Mouse (Mus musculus) macrophage (primary cell): Measurements from ENCODE around the gene Defb29. TPM values are rescaled to one million over a fixed set of nuclear protein-coding genes. Genes with fewer than 3 reads are reported as not detected.

Experiments used
- H3K27ac ChIP-seq: fragments of 350-480 bp; formaldehyde crosslinking; 2 replicates; pipeline ENCODE4 v1.9.0; 2021
- H3K36me3 ChIP-seq: fragments of 350-480 bp; formaldehyde crosslinking; 2 replicates; pipeline ENCODE4 v1.9.0; 2021; ENCODE audit errors: inconsistent target
- H3K4me3 ChIP-seq: fragments of 350-480 bp; formaldehyde crosslinking; 2 replicates; pipeline ENCODE4 v1.9.0; 2021; ENCODE audit errors: inconsistent target
- H3K79me2 ChIP-seq: fragments of 350-480 bp; formaldehyde crosslinking; 2 replicates; pipeline ENCODE4 v1.9.0; 2021; ENCODE audit errors: inconsistent target
- WGBS: methylation state at CpG from one replicate; pipeline ENCODE4 v1.1.7; 2026; ENCODE audit warnings: inconsistent platforms; ENCODE audit not compliant: missing documents; 5-methylcytosine and 5-hydroxymethylcytosine counted together
- polyA plus RNA-seq: library from polyadenylated mRNA; stranded (reverse); fragments of 250-400 nt; gene quantifications from 3 replicates; pipeline ENCODE4 v1.2.4, GENCODE M21; 2018; ENCODE audit warnings: inconsistent platforms

Defb29 gene
- polyA plus RNA-seq, 1 experiment from 2014 or later = not detected

DNA sequence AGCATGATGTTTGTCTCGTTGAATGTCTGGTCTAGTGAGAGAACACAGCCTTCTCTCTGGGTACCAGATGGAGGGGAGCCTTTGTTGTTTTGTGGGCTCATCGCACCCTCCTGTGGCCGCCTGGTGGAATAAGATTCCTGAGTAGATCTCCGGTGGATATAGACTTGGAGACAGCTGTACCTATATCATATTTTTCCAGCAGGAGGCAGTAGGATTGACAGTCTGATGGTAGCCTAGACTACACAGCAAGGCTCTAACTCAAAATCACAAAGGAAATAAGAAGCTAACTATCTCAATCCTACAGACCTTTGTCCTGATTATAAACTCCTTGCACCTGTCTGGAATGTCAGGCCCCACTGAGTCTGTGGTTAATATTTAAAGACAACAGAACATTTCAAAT is 4.8 kb upstream of the Defb29 start:
- Histone ChIP-seq H3K36me3 (no peaks in the 10 kb centered on the region), H3K79me2 (no peaks in the 10 kb centered on the region), H3K27ac (no peak overlapping the region), H3K4me3 (no peak overlapping the region)
- 23% methylated on average over 4 of the region's 4 CpGs for WGBS

GRCm38 (mm10) chr2:152543478-152543877 is 3.6 kb upstream of the Defb29 start:
- no peaks in the 10 kb centered on the region for H3K79me2 ChIP-seq
- no peak overlapping the region for H3K27ac ChIP-seq
- no peak overlapping the region for H3K4me3 ChIP-seq
- 96% methylated on average over 4 of the region's 4 CpGs for WGBS
- H3K36me3 ChIP-seq = no peaks in the 10 kb centered on the region

GRCm38 (mm10) chr2:152542897-152543296 is 3.0 kb upstream of the Defb29 start:
- no peak overlapping the region for H3K27ac ChIP-seq
- no peaks in the 10 kb centered on the region for H3K36me3 ChIP-seq
- WGBS = 84% methylated on average over 2 of the region's 2 CpGs
- no peak overlapping the region for H3K4me3 ChIP-seq
- no peaks in the 10 kb centered on the region for H3K79me2 ChIP-seq

- Histone ChIP-seq H3K27ac (no peak overlapping the region), H3K4me3 (no peak overlapping the region), H3K36me3 (no peaks in the 10 kb centered on the region), H3K79me2 (no peaks in the 10 kb centered on the region)
- 18% methylated on average over 9 of the region's 9 CpGs for WGBS
Observed at GRCm38 (mm10) chr2:152541979-152542378, 2.1 kb upstream of the Defb29 start.

DNA sequence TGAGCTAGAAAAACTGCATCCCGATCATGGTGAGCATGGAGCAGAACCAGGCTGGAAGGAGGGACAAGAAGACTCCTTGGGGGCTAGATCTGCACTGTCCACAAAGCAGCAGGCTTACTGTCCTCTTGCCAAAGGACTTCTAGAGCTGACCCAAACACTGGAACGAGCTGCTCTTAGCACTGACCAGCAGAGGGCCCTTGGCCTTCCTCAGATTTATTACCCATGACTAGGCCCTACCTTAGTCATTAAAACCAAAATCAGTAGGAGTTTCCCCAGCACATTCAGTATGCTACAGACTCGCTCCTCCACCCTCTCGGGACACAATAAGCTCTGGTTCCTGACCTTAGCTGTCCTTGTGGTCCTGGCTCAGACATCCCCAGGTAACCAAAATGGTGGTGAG is 21.9 kb downstream of the Defb29 start, which contains the start of gene Defb28:
Gene Defb28 (plus strand): TSS at position 275 of the 400 bp plus-strand sequence.
- no peak within 1 kb of the TSS for H3K27ac ChIP-seq
- H3K36me3 ChIP-seq = no peaks in the 10 kb centered on the region
- 85% methylated on average over 4 of the region's 4 CpGs for whole genome bisulfite sequencing
- H3K79me2 ChIP-seq = no peaks in the 10 kb centered on the region
- no peak within 1 kb of the TSS for H3K4me3 ChIP-seq

- whole genome bisulfite sequencing = 61% methylated on average over 4 of the region's 4 CpGs
- no peaks in the 10 kb centered on the region for H3K79me2 ChIP-seq
- no peak overlapping the region for H3K27ac ChIP-seq
- no peaks in the 10 kb centered on the region for H3K36me3 ChIP-seq
- no peak overlapping the region for H3K4me3 ChIP-seq
Observed at GRCm38 (mm10) chr2:152516084-152516483, 23.8 kb downstream of the Defb29 start.

DNA sequence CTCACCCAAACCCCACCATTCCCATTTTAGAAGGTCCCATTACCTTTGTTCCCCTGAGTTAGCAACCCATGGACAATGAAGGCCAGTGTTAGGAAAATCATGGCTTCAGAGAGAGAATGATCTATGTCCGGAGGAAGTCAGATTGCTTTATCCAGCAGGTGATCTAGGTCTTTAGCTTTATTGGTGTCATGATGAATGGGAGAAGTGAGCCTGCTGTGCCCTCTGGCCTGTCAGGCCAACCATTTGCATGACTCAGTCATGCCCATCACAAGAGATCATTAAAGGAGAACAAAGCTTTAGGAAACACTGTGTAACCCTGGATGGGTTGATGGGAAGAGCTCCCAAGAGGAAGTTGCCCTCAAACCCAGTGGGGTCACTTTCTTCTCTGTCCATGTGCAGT is 28.3 kb downstream of the Defb29 start, which contains the start of gene Defb26:
Gene Defb26 (minus strand): TSS at position 101 of the 400 bp plus-strand sequence.
- Histone ChIP-seq H3K27ac (no peak within 1 kb of the TSS), H3K79me2 (no peaks in the 10 kb centered on the region), H3K4me3 (no peak within 1 kb of the TSS), H3K36me3 (no peaks in the 10 kb centered on the region)
- WGBS = 87% methylated on average over 1 of the region's 1 CpGs

DNA sequence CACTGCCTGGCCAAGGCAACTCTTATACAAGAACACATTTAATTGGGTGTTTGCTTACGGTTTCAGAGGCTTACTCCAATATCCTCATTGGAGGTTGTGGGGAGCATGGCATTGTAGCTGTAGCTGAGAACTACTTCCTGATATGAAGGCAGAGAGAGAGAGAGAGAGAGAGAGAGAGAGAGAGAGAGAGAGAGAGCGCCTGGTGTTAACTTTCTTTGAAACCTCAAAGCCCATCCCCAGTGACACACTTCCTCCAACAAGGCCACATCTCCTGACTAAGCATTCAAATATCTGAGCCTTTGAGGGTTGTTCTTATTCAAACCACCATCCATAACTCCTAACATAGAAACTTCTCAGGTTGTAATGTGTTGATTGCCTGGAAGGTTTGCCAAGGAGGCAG is 35.9 kb downstream of the Defb29 start:
- Histone ChIP-seq H3K27ac (no peak overlapping the region), H3K36me3 (no peaks in the 10 kb centered on the region), H3K79me2 (no peaks in the 10 kb centered on the region), H3K4me3 (no peak overlapping the region)
- WGBS = 83% methylated on average over 1 of the region's 2 CpGs

- no peaks in the 10 kb centered on the region for H3K79me2 ChIP-seq
- H3K36me3 ChIP-seq = no peaks in the 10 kb centered on the region
- no peak overlapping the region for H3K27ac ChIP-seq
- no peak overlapping the region for H3K4me3 ChIP-seq
- 90% methylated on average over 6 of the region's 6 CpGs for WGBS
Observed at GRCm38 (mm10) chr2:152500863-152501229, 39.1 kb downstream of the Defb29 start.

DNA sequence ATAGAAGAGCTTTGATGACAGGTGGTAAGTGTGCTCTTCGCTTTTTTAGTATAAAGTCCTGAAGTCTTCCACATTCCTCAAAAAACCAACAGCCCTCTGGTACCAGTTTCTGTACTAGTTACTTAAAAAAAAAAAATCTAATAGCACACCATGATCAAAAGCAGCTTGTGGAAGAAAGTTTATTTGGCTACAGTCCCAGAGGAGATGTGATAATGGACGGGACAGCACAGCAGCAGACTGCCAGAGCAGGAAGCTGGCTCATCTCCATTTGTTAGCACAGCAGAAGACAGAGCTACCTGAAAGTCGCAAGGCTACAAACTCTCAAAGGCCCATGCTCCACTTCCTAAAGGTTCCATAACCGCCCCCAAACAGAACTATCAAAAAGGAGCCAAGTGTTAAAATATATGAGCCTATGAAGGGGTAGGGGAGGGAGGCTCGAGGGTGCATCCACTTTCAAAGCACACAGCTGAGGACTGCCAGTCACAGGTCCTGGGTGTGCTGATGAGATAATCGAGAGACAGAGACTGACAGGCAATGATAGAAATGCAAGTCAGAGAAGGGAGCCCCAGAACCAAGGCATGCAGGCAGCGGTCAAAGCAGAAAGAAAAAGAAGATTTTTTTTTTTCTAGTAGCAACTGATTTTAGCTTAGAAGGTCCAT is 39.6 kb downstream of the Defb29 start:
- no peak overlapping the region for H3K4me3 ChIP-seq
- WGBS = 81% methylated on average over 7 of the region's 7 CpGs
- no peaks in the 10 kb centered on the region for H3K79me2 ChIP-seq
- H3K36me3 ChIP-seq = no peaks in the 10 kb centered on the region
- no peak overlapping the region for H3K27ac ChIP-seq

DNA sequence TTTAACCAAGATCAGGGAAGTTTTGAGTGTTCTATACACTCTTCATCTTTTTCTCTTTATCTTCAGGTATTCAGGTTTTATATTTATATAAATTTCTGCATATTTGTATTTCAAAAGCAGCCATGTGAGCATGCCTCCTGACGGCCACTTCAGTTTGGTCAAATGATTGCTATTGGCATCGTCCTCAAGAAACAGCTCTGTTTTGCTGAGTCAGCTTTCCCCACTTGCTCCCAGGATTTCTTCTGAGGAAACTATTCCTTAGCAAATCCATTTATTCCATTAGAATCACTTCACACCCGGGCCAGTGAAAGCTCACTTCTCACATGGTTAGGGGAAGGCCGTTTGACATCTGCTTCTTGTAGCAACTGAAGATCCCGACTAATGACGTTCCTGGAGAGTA is 41.9 kb downstream of the Defb29 start:
- H3K4me3 ChIP-seq = no peak overlapping the region
- H3K27ac ChIP-seq = no peak overlapping the region
- H3K79me2 ChIP-seq = no peaks in the 10 kb centered on the region
- 92% methylated on average over 6 of the region's 6 CpGs for WGBS
- H3K36me3 ChIP-seq = no peaks in the 10 kb centered on the region

GRCm38 (mm10) chr2:152493151-152493550 is 46.7 kb downstream of the Defb29 start:
- Histone ChIP-seq H3K4me3 (no peak overlapping the region), H3K27ac (no peak overlapping the region), H3K36me3 (no peaks in the 10 kb centered on the region), H3K79me2 (no peaks in the 10 kb centered on the region)
- 90% methylated on average over 6 of the region's 6 CpGs for WGBS

- no peak within 1 kb of the TSS for H3K4me3 ChIP-seq
- H3K79me2 ChIP-seq = no peaks in the 10 kb centered on the region
- no peak within 1 kb of the TSS for H3K27ac ChIP-seq
- H3K36me3 ChIP-seq = no peaks in the 10 kb centered on the region
Observed at GRCm38 (mm10) chr2:152490038-152490437, 49.9 kb downstream of the Defb29 start, which contains the start of gene Defb22. Gene Defb22, minus strand, starts transcription at chr2:152490138.
